Mouse (Mus musculus) adrenal gland, postnatal 4 days (tissue): Measurements from ENCODE around the gene Mroh3. TPM values are rescaled to one million over a fixed set of nuclear protein-coding genes. Genes with fewer than 3 reads are reported as not detected.
A peak's percentile ranks its signal among the peaks of the same experiment; 100 is the strongest.

Source experiments
- DNase-seq, 2 experiments: peaks; one replicate each; pipeline ENCODE4 v3.0.0; 2021 to 2022; ENCODE audit warnings: low spot score in 2 of 2, mixed read lengths in 2 of 2
- long read RNA-seq, 2 experiments: library from polyadenylated mRNA; stranded (forward); transcript quantifications; one replicate each; pipeline ENCODE4 v2.0.0; 2021
- total RNA-seq, 2 experiments: library from RNA; stranded (reverse); gene quantifications; 2 replicates each; pipeline ENCODE4 v1.2.3; 2021

Mroh3 gene
- not detected for total RNA-seq
- long read RNA-seq, experiment 1 = 0 reads
- long read RNA-seq, experiment 2 = 0 reads

- no peak for DNase-seq
Observed at GRCm38 (mm10) chr1:136212803-136213202, at the start of gene Mroh3. Gene Mroh3, minus strand, starts transcription at chr1:136212828.

GRCm38 (mm10) chr1:136260635-136261238 is 48.1 kb upstream of the Mroh3 start, which contains the start of gene Gpr25:
Gene Gpr25, minus strand, starts transcription at chr1:136260873.
- no peak for DNase-seq

- peak in 1 of 2 experiments; percentile 13 for DNase-seq
Observed at GRCm38 (mm10) chr1:136259893-136260634, 47.4 kb upstream of the Mroh3 start.

GRCm38 (mm10) chr1:136259543-136259892 is 46.9 kb upstream of the Mroh3 start:
- no peak for DNase-seq

GRCm38 (mm10) chr1:136258495-136258894 is 45.9 kb upstream of the Mroh3 start:
- no peak for DNase-seq

- no peak for DNase-seq
Observed at GRCm38 (mm10) chr1:136255657-136256056, 43.0 kb upstream of the Mroh3 start.

GRCm38 (mm10) chr1:136255174-136255573 is 42.5 kb upstream of the Mroh3 start:
- DNase-seq = no peak

- DNase-seq = no peak
Observed at GRCm38 (mm10) chr1:136254503-136255065, 42.0 kb upstream of the Mroh3 start.

GRCm38 (mm10) chr1:136253472-136253871 is 40.8 kb upstream of the Mroh3 start:
- DNase-seq = no peak

GRCm38 (mm10) chr1:136249662-136250061 is 37.0 kb upstream of the Mroh3 start:
- no peak for DNase-seq

GRCm38 (mm10) chr1:136247393-136247792 is 34.8 kb upstream of the Mroh3 start:
- DNase-seq = no peak

GRCm38 (mm10) chr1:136244469-136244868 is 31.8 kb upstream of the Mroh3 start:
- no peak for DNase-seq

- DNase-seq = no peak
Observed at GRCm38 (mm10) chr1:136241801-136242200, 29.2 kb upstream of the Mroh3 start.

GRCm38 (mm10) chr1:136238495-136238894 is 25.9 kb upstream of the Mroh3 start:
- DNase-seq = no peak

GRCm38 (mm10) chr1:136234595-136235092 is 22.0 kb upstream of the Mroh3 start:
- no peak for DNase-seq

- DNase-seq = no peak
Observed at GRCm38 (mm10) chr1:136233892-136234594, 21.4 kb upstream of the Mroh3 start, which contains the start of gene Inava. Gene Inava, minus strand, starts transcription at chr1:136234264.

GRCm38 (mm10) chr1:136232986-136233790 is 20.6 kb upstream of the Mroh3 start:
- no peak for DNase-seq

GRCm38 (mm10) chr1:136232285-136232926 is 19.8 kb upstream of the Mroh3 start:
- DNase-seq = no peak

- no peak for DNase-seq
Observed at GRCm38 (mm10) chr1:136231596-136231995, 19.0 kb upstream of the Mroh3 start.

GRCm38 (mm10) chr1:136230201-136230600 is 17.6 kb upstream of the Mroh3 start:
- no peak for DNase-seq
